Mouse (Mus musculus) adrenal gland (tissue): Measurements from ENCODE around the gene Itga6.
"Not testable (repeated sequence)": the region's sequence is repeated elsewhere in the genome, so short reads cannot be mapped to it uniquely, and the experiment has no call there.

ENCODE experiments used
- intact Hi-C: fragments of 180-260 bp; cut with DNase I; formaldehyde crosslinking; loops from one replicate; pipeline ENCODE4 v1.15.1; 2025
- long read RNA-seq, 2 experiments: library from polyadenylated mRNA; unstranded; transcript quantifications; one replicate each; pipeline ENCODE4 v2.0.0; 2020; ENCODE audit warnings: borderline replicate concordance in 1 of 2; ENCODE audit not compliant: insufficient replicate concordance in 1 of 2

Itga6 gene
- long read RNA-seq, experiment 1, partial matches to known transcripts = 10 of 11 reads
- long read RNA-seq, experiment 1, other reads (novel, unspliced or antisense) = 1 of 11 reads
- long read RNA-seq, experiment 2, partial matches to known transcripts = 14 of 21 reads
- long read RNA-seq, experiment 2, other reads (novel, unspliced or antisense) = 7 of 21 reads

DNA sequence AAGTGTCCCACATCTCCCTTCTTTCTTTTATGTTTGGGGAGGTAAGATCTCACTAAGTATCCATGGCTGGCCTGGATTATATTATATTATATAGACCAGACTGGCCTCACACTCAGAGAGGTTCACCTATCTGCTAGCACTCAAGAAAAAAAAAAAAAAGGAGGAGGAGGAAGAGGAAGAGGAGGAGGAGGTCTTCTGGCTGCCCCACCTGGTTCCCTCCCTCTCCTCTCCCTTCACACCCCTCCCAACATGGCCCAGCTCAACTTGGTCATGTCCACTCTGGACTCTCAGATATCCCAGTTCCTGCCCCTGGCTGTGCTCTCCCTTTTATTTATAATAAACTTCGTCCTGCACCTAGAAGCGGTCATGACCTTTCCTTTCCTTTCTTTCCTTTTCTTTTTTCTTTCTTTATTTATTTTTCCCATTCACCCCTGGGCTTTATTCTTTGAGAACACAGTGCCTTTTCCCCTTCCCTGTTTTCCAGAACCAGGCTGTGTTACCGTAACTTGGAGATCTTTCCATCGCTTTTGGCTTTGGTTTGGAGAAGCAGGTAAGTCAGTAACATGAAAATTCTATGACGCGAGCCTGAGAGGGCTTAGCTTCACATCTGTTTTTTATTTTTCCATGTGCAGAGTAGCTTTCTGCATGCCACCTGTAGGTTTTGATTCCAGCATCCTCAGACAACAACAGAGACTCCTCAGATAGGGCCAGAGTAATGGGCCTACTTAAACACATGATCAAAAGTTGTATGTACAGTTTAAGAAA is at the start of gene Itga6:
Gene Itga6 (plus strand): TSS at position 7 of the 765 bp plus-strand sequence.
- intact Hi-C loops = no loop called here

DNA sequence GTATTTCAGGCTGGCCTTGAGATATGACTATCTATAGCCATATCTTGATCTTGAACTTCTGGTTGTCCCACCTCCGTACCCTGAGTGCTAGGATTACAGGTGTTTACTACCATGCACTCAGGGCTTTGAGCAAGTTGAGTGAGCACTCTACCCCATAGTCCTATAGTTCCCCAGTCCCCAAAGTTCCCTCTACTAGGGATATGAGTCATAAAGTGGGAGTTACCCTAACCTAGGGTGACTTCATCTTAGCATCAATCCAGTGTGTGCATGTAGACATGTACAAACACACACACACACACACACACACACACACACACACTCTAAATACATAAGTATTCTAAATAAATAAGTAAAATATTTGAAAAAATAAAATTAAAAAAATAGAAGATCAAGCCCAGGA is 48.6 kb upstream of the Itga6 start:
- intact Hi-C loops = no loop called here

DNA sequence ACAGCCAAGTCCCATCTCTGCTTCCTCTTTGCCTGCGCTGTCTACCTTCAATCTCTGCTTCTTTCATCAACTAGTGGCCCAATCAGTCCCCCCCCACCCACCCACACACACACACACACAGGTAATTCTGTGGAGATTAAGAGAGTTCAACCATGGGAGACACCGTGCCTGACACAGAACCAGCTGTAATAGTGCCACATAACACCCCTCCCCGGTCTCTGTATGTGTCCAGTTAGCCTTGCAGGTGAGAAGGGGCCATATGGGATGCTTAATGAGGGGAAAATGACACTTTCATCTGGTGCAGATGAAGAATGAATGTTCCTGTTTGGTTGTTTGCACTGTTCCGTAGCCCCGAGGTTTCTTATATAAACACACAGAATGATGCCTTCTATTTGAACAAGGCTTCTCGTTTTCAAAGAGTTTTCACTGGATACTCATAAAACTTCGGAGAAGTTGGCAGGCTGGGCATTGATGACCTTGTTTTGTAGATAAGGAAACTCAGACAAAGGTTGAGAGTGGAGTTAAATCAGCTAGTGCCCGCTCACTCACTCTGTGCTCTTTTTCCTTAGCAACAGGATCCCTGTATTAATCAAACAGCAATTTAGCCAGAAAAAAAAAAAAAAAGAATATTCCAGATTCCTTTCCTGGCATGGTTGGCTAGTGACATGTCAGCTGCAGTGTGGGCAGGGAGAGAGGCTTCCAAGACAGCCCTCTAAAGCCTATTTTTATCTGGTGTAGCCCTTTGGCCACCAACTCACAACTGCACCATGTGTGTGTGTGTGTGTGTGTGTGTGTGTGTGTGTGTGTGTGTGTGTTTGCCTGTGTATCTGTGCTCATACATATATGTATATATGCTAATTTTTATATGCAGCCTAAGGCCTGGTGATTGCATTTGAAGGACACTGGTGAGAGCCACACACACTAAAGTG is 47.7 kb upstream of the Itga6 start:
- intact Hi-C loops = no loop called here

- intact Hi-C loops = no loop called here
Measured at GRCm38 (mm10) chr2:71698366-71698765, 47.0 kb upstream of the Itga6 start.

- intact Hi-C loops = no loop called here
Measured at GRCm38 (mm10) chr2:71698942-71699341, 46.5 kb upstream of the Itga6 start.

- intact Hi-C loops = no loop called here
Measured at GRCm38 (mm10) chr2:71701341-71701740, 44.1 kb upstream of the Itga6 start.

- intact Hi-C loops = no loop called here
Measured at GRCm38 (mm10) chr2:71704309-71704708, 41.1 kb upstream of the Itga6 start.

DNA sequence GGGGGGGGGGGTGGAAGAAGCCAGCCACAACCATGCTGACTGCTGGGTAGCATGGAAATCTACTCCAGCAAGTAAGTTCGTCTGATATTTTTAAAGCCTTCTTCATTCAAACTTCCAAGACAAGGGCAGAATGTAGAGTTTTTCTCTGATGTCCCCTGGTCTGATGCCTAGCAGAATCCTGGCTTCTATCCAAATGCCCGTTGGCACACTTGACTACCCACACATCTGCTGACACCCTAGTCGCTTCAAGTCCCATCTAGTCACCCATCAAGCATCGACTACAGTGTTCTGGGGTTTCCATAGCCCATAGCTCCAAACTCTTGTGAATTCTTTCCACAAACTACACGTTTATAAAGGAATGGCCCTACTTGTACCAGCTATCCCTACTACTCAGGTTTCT is 36.5 kb upstream of the Itga6 start:
- intact Hi-C loops = no loop called here

DNA sequence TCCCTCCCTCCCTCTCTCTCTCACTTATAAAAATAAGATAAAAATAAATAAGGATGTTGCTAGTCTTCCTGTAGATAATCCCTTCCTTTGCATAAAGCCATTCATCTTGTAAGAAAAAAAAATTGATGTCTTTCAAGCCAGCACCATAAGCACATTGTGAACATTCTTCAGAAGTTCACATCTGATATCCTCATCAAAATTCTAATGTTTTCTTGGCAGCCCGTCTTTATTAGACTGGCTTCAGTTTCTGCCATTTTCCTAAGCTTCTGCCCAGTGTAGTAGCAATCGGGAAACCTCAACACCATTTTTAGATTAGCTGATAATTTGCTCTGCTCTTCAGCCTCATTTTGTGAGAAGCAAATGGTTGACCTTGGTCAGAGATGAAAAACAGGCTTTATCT is 33.8 kb upstream of the Itga6 start:
- intact Hi-C loops = no loop called here

DNA sequence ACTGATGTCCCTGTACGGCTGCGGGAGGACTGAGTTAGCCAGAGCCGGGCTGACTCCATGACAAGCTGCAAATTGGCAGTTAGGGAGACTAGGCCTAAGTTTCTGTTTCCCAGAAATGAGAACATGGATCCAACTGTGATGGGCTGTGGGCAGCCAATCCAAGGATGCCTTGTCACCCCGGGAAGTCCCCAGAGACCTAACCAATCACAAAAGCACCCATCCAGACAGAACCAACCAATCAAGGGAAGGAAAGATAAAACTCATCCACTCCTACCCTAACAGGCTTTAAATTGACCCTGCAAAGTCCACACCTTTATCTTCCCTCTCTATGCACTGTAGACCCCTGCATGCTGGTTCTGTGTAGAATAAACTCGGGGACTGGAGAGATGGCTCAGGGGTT is 31.0 kb upstream of the Itga6 start:
- intact Hi-C loops = no loop called here

DNA sequence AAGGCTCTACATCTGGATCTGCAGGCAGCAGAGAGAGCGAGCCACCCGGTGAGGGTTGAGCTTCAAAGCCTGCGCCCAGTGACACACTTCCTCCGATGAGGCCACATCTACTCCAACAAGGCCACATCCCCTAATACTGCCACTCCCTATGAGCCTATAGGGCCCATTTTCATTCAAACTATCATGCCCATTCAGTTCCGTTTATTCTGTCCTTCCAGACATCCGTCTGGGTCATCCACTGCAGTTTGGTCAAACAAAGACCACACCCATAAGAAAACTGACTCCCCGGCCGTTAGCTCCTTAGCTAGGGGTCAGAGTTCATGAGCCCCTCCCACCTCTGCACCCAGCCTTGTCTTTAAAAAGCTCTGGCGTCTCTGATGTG is 26.4 kb upstream of the Itga6 start:
- intact Hi-C loops = no loop called here

- intact Hi-C loops = no loop called here
Measured at GRCm38 (mm10) chr2:71719387-71720034, 25.9 kb upstream of the Itga6 start.

DNA sequence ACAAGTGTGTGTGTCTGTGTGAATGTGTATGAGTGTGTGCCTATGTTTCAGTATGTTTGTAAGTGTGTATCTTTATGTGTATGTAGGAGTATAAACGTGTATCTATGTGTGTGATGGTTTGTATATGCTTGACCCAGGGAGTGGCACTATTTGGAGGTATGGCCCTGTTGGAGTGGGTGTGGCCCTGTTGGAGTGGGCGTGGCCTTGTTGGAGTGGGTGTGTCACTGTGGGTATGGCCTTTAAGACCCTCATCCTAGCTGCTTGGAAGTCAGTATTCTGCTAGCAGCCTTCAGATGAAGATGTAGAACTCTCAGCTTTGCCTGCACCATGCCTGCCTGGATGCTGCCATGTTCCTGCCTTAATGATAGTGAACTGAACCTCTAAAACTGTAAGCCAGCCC is 24.9 kb upstream of the Itga6 start:
- intact Hi-C loops = not testable (repeated sequence)

GRCm38 (mm10) chr2:71722913-71723312 is 22.5 kb upstream of the Itga6 start:
- intact Hi-C loops = no loop called here

- intact Hi-C loops = no loop called here
Measured at GRCm38 (mm10) chr2:71723623-71724022, 21.8 kb upstream of the Itga6 start.

- intact Hi-C loops = no loop called here
Measured at GRCm38 (mm10) chr2:71724028-71724427, 21.4 kb upstream of the Itga6 start.

- intact Hi-C loops = no loop called here
Measured at GRCm38 (mm10) chr2:71725446-71725845, 20.0 kb upstream of the Itga6 start.

DNA sequence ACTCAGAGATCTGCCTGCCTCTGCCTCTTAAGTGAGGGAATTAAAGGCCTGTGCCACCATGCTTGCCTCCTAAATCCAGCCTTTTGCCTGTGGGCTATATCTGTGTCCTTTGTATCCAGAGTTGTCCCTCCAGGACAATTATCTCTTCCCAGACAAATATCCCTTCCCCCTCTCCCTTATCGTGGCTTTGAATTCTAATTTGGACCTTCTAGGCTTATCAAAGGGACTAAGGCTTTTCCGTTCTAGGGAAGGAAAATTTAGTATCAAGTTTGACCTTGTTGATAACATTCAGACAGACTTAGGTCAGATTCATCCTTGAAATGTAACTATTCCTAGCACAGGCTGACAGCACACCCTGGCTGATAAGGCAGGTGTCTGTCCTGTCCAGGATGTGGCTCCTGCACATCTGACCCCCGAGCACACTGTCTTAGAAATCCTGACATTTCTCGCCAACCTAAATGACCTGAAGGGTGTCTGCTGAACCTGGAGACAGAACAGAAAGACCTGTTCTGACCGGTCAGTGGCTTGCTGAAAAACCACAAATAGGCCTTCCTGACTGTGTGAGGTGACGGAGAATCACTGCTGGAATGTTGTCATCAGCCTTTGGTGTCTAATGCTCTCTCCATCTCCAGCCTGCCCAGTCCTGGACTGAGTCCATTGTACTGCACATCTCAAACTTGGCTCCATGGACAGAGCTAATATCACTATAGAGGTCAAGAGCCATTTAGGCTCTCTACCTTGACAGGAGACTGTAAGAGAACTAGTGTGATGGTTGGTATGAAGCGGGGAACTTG is 18.3 kb upstream of the Itga6 start:
- intact Hi-C loops = no loop called here

GRCm38 (mm10) chr2:71728341-71728740 is 17.1 kb upstream of the Itga6 start:
- intact Hi-C loops = no loop called here

DNA sequence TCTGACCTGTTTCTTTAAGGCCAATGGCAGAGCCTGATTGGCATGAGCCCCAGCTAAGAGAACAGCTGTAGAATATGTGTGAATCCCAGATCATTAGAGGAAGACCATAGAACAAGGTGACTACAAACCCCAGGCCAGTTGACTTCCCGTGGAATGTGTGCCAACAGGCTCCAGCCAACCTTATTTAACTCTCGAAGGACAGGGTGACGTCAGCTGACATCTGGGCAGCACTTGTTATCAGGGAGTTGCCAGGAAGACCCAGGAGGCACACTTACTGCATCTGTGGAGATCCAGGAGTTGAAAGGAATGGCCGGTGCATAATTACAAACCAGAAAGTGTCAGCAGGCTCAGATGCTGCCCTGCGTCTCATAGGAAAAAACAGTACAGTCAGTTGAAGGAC is 16.6 kb upstream of the Itga6 start:
- intact Hi-C loops = no loop called here
